Mouse (Mus musculus) cortical plate, adult 2 months (tissue): Measurements from ENCODE around the gene Mfap1b.

Experiments used
- CTCF ChIP-seq: fragments of 200-500 bp; IDR thresholded peaks from 2 replicates; pipeline ENCODE4 v1.5.1; 2011; ENCODE audit warnings: mild to moderate bottlenecking, control low read depth, low read length; ENCODE audit not compliant: insufficient read depth; ENCODE audit errors: extremely low read depth
- POLR2A ChIP-seq: fragments of 200-500 bp; IDR thresholded peaks from 2 replicates; pipeline ENCODE4 v1.6.1; 2011; ENCODE audit warnings: mild to moderate bottlenecking, low read length, control low read depth; ENCODE audit not compliant: insufficient read depth; ENCODE audit errors: extremely low read depth

DNA sequence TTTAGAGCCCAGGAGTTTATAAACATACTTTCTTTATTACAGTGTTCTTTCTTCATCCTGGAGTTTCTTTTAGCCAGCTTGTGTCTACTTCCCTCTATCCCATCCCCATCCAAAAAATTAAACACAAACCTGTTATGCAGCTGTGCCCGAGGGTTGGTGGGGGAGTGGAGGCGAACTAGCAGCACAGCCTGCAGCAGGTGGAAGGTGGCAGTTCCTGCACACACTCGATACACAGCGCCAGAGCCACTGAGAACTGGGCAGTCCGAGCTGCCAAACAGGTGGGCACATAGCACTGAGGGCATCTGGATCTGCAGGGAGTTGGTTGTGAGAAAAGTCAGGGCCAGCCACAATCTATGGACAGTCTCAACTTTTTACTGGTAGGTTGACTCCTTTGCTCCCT is 18.3 kb downstream of the Mfap1b start:
- TF ChIP-seq POLR2A (no peak), CTCF (no peak)
